Mouse (Mus musculus): ENCODE results near the gene Lbhd1. TPM values are rescaled to one million over a fixed set of nuclear protein-coding genes. Genes with fewer than 3 reads are reported as not detected.

Lbhd1 gene
- total and polyA plus RNA-seq, 2 experiments from 2014 or later, result 0.65 to 30.3 TPM

DNA sequence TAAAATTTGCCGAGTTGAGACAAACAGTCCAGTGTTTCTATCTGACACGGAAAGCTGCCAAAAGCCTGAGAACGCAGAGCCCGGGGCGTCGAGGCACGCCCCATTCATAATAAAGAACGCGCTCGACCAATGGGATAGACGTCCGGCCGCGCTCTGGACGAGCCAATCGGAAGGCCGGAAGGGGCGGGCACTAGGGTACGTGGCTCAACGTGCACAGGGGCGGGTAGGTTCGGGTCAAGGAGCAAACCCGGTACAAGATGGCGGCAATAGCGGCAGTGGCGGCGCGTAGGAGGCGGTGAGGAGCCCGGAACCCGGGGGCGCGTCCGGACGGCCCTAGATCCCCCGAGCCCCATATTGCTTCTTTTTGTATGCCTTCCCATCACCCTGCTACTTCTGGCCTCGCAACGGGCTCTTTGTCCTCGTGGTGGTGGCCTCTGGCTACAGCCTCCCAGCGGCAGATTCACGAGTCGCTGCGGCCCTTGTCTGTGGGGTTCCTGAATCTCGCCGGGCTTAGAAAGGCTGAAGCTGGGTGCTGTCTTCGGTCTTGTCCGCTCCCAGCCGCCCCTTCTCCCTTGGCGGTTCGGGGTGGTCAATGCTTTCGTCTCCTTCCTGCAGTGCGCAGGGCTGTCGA is 14.4 kb downstream of the Lbhd1 start, which contains the start of gene Ganab:
Gene Ganab (plus strand): TSS at position 207 of the 631 bp plus-strand sequence.
- Histone ChIP-seq H3K4me2 (ENCODE audit: low read depth, low read length) (peak within 1 kb of the TSS; percentile 82), H3K9me3 (replicated peaks; ENCODE audit: control insufficient read depth, low read length) (no peaks in the 10 kb centered on the region), H3K4me1 (ENCODE audit: control insufficient read depth, insufficient read depth) (peaks cover 16% of the 10 kb centered on the region), H3K9ac (replicated peaks; ENCODE audit: low read depth, low read length) (peak within 1 kb of the TSS; percentile 93), H3K27ac (ENCODE audit: low read depth) (peak within 1 kb of the TSS; percentile 91), H3K36me3 (replicated peaks; ENCODE audit: control insufficient read depth, insufficient read depth, low read length) (peaks cover 21% of the 10 kb centered on the region), H3K4me3 (ENCODE audit: low read depth, low read length) (peak within 1 kb of the TSS; percentile 89), H3K27me3 (ENCODE audit: control insufficient read depth, insufficient read depth, low read length) (no peaks in the 10 kb centered on the region)
- peak; percentile 99 for ATAC-seq (ENCODE audit: insufficient read depth, low read depth)
- TF ChIP-seq CTCF (IDR thresholded peaks at IDR 0.05; ENCODE audit: low read depth) (0 out of 2 replicates have a peak, but pooled peaks have one; percentile 10), EP300 (IDR thresholded peaks at IDR 0.05; ENCODE audit: low read depth) (no peak)
- DNase-seq (ENCODE audit: low spot score), result peak; percentile 97
- under 1% methylated on average over 53 of the region's 53 CpGs for WGBS

DNA sequence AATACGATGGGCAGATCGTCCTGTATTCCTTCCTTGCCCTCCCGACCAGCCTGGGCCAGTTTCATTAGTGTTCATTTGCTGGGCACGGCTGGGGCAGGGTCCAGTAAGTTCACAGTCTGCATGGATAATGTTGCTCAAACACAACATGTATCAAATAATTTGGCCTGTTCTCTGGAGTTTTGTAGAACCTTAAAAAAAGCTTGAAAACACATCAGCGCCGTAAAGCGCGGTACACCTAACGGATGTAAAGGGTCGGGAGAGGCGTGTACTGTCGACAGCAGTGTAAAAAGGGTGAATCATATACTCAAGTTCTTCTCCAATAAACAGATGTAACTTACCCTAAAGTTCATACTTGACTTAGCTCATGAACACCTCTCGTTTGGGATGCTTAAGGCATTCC is 15.0 kb downstream of the Lbhd1 start:
- no peak for DNase-seq (ENCODE audit: low spot score)
- Histone ChIP-seq H3K9me3 (replicated peaks; ENCODE audit: control insufficient read depth, low read length) (no peaks in the 10 kb centered on the region), H3K4me1 (ENCODE audit: control insufficient read depth, insufficient read depth) (peaks cover 16% of the 10 kb centered on the region), H3K4me2 (ENCODE audit: low read depth, low read length) (peak overlapping the region; percentile 82), H3K27me3 (ENCODE audit: control insufficient read depth, insufficient read depth, low read length) (no peaks in the 10 kb centered on the region), H3K27ac (ENCODE audit: low read depth) (peak overlapping the region; percentile 91), H3K9ac (replicated peaks; ENCODE audit: low read depth, low read length) (peak overlapping the region; percentile 93), H3K36me3 (replicated peaks; ENCODE audit: control insufficient read depth, insufficient read depth, low read length) (peaks cover 27% of the 10 kb centered on the region), H3K4me3 (ENCODE audit: low read depth, low read length) (peak overlapping the region; percentile 89)
- ATAC-seq (ENCODE audit: insufficient read depth, low read depth), result no peak
- no peak for TF ChIP-seq CTCF (IDR thresholded peaks at IDR 0.05; ENCODE audit: low read depth)
- no peak for TF ChIP-seq EP300 (IDR thresholded peaks at IDR 0.05; ENCODE audit: low read depth)
- WGBS, result 6% methylated on average over 13 of the region's 13 CpGs

DNA sequence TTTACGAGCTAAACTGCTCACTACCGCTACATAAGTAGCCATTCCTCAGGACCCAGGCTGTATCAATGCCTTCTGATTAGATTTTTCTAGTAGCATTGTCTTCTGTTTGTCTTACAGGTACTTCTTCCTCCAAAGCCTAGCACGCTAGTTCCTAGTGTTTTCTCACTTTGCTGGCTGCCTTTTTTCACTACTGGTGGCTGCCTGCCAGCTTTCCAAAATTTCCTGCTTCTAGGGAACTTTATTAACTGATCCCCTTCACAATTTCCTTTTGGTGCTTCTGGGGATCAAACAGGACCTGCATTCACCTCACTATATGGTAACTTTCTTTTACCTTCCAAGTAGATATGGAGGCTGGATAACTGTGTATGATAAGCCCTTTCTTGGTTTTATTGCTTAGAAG is 15.5 kb downstream of the Lbhd1 start:
- ATAC-seq (ENCODE audit: insufficient read depth, low read depth), result no peak
- 32% methylated on average over 3 of the region's 3 CpGs for WGBS
- TF ChIP-seq CTCF (IDR thresholded peaks at IDR 0.05; ENCODE audit: low read depth) (no peak), EP300 (IDR thresholded peaks at IDR 0.05; ENCODE audit: low read depth) (no peak)
- Histone ChIP-seq H3K4me1 (ENCODE audit: control insufficient read depth, insufficient read depth) (peaks cover 16% of the 10 kb centered on the region), H3K4me3 (ENCODE audit: low read depth, low read length) (peak overlapping the region; percentile 89), H3K36me3 (replicated peaks; ENCODE audit: control insufficient read depth, insufficient read depth, low read length) (peaks cover 31% of the 10 kb centered on the region), H3K27ac (ENCODE audit: low read depth) (no peak overlapping the region), H3K27me3 (ENCODE audit: control insufficient read depth, insufficient read depth, low read length) (no peaks in the 10 kb centered on the region), H3K4me2 (ENCODE audit: low read depth, low read length) (peak overlapping the region; percentile 82), H3K9ac (replicated peaks; ENCODE audit: low read depth, low read length) (peak overlapping the region; percentile 93), H3K9me3 (replicated peaks; ENCODE audit: control insufficient read depth, low read length) (no peaks in the 10 kb centered on the region)
- DNase-seq (ENCODE audit: low spot score), result no peak

DNA sequence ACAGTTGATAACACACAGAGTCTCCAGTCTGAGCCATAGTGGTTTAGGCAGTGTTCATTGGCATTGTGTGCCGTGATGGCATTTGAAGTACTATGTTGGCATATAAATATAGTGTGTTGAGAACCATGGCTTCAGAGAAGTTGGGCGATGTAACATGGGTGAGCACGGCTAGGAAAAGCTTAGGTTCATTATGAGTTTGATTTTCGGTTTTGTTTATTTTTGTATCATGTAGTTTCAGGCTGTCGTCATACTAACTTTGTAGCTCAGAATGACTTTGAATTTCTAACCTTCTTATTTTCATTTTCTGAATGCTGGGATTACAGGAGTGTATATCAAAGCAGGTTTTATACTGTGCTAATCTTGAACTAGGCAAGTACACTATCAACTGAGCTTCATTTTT is 19.9 kb downstream of the Lbhd1 start:
- no peak overlapping the region for H3K4me2 ChIP-seq (ENCODE audit: low read depth, low read length)
- peaks cover 11% of the 10 kb centered on the region for H3K4me1 ChIP-seq (ENCODE audit: control insufficient read depth, insufficient read depth)
- H3K27me3 ChIP-seq (ENCODE audit: control insufficient read depth, insufficient read depth, low read length), result no peaks in the 10 kb centered on the region
- TF ChIP-seq EP300 (IDR thresholded peaks at IDR 0.05; ENCODE audit: low read depth) (no peak), CTCF (IDR thresholded peaks at IDR 0.05; ENCODE audit: low read depth) (no peak)
- ATAC-seq (ENCODE audit: insufficient read depth, low read depth) (no peak), DNase-seq (ENCODE audit: low spot score) (no peak)
- WGBS, result 91% methylated on average over 5 of the region's 5 CpGs
- no peak overlapping the region for H3K4me3 ChIP-seq (ENCODE audit: low read depth, low read length)
- no peak overlapping the region for H3K9ac ChIP-seq (replicated peaks; ENCODE audit: low read depth, low read length)
- H3K9me3 ChIP-seq (replicated peaks; ENCODE audit: control insufficient read depth, low read length), result no peaks in the 10 kb centered on the region
- H3K36me3 ChIP-seq (replicated peaks; ENCODE audit: control insufficient read depth, insufficient read depth, low read length), result peaks cover 62% of the 10 kb centered on the region
- no peak overlapping the region for H3K27ac ChIP-seq (ENCODE audit: low read depth)

DNA sequence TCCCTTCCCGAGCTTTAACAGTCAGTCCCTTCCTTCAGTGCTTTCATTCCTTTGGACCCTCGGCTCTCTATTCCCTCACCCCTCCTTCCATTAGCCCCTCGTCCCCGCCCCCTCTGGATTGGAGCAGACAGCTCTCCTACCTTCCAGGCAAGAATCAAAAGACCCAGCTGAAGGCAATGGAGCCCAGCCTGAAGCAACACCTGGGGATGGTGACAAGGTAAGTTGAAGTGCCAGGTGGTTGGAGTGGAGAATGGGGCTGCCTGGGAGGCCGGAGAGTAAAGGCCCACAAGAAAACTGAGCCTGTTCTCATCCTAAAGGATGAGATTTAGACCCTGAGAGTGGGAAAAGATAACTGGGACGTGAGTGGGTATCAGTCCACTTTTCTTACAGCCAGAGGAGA is 25.0 kb downstream of the Lbhd1 start:
- Histone ChIP-seq H3K4me1 (ENCODE audit: control insufficient read depth, insufficient read depth) (no peaks in the 10 kb centered on the region), H3K27ac (ENCODE audit: low read depth) (no peak overlapping the region), H3K4me2 (ENCODE audit: low read depth, low read length) (no peak overlapping the region), H3K27me3 (ENCODE audit: control insufficient read depth, insufficient read depth, low read length) (no peaks in the 10 kb centered on the region), H3K36me3 (replicated peaks; ENCODE audit: control insufficient read depth, insufficient read depth, low read length) (peaks cover 98% of the 10 kb centered on the region), H3K9ac (replicated peaks; ENCODE audit: low read depth, low read length) (no peak overlapping the region), H3K9me3 (replicated peaks; ENCODE audit: control insufficient read depth, low read length) (no peaks in the 10 kb centered on the region), H3K4me3 (ENCODE audit: low read depth, low read length) (no peak overlapping the region)
- ATAC-seq (ENCODE audit: insufficient read depth, low read depth) (no peak), DNase-seq (ENCODE audit: low spot score) (no peak)
- 92% methylated on average over 6 of the region's 6 CpGs for WGBS
- TF ChIP-seq EP300 (IDR thresholded peaks at IDR 0.05; ENCODE audit: low read depth), result no peak
- TF ChIP-seq CTCF (IDR thresholded peaks at IDR 0.05; ENCODE audit: low read depth), result no peak

DNA sequence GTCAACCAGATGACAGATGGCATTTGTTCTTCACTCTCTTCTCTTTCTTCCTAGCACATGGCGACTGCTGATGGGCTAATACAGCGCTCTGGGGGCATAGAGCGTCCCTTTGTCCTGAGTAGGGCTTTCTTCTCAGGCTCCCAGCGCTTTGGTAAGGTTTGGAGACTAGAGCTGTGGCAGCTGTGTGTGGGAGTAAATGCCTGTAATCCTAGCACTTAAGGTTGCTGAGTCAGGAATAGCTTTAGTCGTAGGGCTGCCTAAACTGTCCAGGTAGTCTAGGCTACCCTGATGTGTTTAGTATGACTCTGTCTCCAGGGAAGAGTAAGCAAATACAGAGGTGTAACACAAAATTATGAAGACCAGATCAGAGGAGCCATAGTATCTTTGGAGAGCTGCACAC is 28.3 kb downstream of the Lbhd1 start:
- no peak overlapping the region for H3K9ac ChIP-seq (replicated peaks; ENCODE audit: low read depth, low read length)
- TF ChIP-seq CTCF (IDR thresholded peaks at IDR 0.05; ENCODE audit: low read depth), result no peak
- TF ChIP-seq EP300 (IDR thresholded peaks at IDR 0.05; ENCODE audit: low read depth), result no peak
- no peak for ATAC-seq (ENCODE audit: insufficient read depth, low read depth)
- no peak for DNase-seq (ENCODE audit: low spot score)
- no peaks in the 10 kb centered on the region for H3K27me3 ChIP-seq (ENCODE audit: control insufficient read depth, insufficient read depth, low read length)
- H3K4me3 ChIP-seq (ENCODE audit: low read depth, low read length), result no peak overlapping the region
- H3K9me3 ChIP-seq (replicated peaks; ENCODE audit: control insufficient read depth, low read length), result no peaks in the 10 kb centered on the region
- H3K36me3 ChIP-seq (replicated peaks; ENCODE audit: control insufficient read depth, insufficient read depth, low read length), result peaks cover 100% of the 10 kb centered on the region
- no peak overlapping the region for H3K4me2 ChIP-seq (ENCODE audit: low read depth, low read length)
- no peak overlapping the region for H3K27ac ChIP-seq (ENCODE audit: low read depth)
- H3K4me1 ChIP-seq (ENCODE audit: control insufficient read depth, insufficient read depth), result no peaks in the 10 kb centered on the region
- WGBS, result 89% methylated on average over 5 of the region's 5 CpGs
